Mouse (Mus musculus): ENCODE data around the gene Tcf20. TPM values are rescaled to one million over a fixed set of nuclear protein-coding genes. Genes with fewer than 3 reads are reported as not detected.
A peak's percentile ranks its signal among the peaks of the same experiment; 100 is the strongest.

Tcf20 gene
- total RNA-seq, 2 experiments from 2014 or later, result 40.7 to 75.9 TPM

GRCm38 (mm10) chr15:82928844-82929243 lies 58.8 kb downstream of the Tcf20 start:
- ATAC-seq (ENCODE audit: poor library complexity, severe bottlenecking), result peak; percentile 43; the same call in 1 of the 2 replicates

- ATAC-seq (ENCODE audit: poor library complexity, severe bottlenecking), result no peak
Measured at GRCm38 (mm10) chr15:82928023-82928422, 59.6 kb downstream of the Tcf20 start.

GRCm38 (mm10) chr15:82927057-82927456 lies 60.6 kb downstream of the Tcf20 start:
- no peak for ATAC-seq (ENCODE audit: poor library complexity, severe bottlenecking)

DNA sequence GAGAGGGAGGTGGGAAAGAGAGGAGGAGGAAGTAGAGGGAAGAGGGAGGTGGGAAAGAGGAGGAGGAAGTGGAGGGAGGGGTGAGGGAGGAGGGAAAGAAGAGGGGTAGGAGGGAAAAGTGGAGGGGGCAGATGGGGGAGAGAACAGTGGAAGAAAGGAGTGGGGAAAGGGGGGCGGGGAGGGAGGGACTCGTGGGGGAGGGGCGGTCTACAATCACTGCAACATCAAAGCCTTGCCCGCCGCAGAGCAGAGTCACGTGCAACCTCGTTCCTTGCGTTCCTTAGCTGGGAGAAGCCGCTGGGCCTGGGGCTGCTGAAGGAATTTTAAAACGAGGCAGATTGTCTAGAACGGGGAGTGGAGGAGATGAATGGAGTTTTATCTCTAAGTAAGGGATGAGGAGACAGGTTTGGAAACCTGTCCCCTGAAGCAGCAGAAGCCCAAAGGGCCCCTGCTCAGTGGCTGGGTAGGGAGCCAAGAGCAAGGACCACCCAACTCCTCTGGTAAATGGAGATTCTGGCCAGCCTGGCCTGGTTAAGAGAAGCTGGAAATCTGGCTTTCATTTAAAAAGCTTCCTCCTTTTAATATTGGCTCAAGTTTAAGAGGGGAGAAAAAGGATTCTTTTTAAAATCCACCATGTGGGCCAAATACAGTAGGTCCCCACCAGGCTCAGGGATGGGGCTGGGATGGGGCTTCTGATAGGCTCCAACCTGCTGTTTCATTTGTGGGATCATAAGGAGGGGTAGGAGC lies 62.8 kb downstream of the Tcf20 start:
- ATAC-seq (ENCODE audit: poor library complexity, severe bottlenecking), result no peak

DNA sequence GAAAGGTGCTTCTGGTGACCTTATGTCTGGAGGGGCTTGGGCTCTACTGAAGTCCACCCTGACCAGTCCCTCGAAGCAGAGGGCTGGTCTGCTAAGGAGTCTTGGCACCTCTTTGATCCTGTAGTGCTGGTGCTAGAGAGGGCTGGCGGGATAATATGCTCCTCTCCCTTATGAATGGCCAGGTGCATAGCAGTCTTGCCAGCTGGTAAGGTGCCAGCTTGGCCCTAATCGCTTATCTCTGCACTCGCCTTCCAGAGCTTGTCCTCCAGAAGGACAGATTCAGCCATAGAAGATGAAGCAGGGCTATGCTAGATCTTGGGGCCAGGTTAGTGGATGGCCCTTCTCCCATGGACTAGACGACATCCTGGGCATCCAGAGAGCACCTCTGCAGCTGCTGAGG lies 64.1 kb downstream of the Tcf20 start:
- ATAC-seq (ENCODE audit: poor library complexity, severe bottlenecking), result no peak

DNA sequence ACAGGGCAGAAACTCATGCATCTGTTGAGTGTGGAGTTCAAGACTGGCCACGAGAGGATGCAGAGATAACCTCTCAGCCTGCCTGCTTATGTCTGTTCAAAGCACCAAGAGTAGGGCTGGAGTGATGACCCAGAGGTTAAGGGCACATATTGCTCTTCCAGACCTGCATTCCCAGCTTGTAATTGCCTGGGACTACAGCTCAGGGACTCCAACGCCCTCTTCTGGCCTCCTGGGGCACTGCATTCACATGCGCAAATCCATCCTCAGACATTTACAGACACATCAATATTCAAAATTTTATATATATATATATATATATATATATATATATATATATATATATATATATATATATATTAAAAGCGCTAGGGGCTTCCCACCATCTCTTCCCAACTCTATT lies 64.9 kb downstream of the Tcf20 start:
- ATAC-seq (ENCODE audit: poor library complexity, severe bottlenecking), result no peak

DNA sequence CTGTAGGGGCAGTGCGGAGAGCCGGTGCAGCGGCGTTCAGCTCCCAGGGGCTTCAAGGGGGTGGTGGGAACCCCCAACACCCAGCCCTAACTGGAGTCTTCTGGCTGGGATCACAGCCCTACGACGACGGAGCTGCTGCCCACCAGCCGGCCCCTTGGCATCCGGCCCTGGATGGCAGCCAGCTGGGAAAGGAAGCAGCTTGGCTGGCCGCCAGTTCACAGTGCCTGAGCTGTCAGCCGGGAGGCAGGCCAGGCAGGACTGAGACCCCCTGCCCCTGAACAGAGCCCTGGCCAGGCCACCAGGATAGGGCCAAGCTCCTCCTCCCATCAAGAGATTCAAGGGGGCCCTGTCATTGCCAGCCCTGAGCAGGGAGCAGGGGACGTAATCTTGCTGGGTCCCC lies 65.6 kb downstream of the Tcf20 start:
- ATAC-seq (ENCODE audit: poor library complexity, severe bottlenecking), result no peak

DNA sequence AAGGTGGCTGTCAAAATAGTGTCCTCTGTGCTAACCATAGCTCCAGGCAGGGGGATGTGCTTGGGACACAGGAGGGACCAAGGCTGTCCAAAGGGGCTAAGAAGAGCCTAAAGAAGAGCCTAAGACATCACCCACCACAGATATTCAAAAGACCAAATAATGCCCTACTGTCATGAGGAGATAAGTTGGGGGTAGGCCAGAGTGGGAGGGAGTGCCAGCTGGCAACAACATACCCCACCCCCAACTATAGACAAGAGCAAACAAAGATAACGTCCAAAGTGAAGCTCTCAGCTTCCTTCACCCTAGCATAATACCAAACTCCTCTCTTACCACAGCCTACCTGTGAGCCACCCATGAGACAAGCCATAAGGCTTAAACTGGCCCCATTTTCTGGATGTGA lies 66.1 kb downstream of the Tcf20 start:
- no peak for ATAC-seq (ENCODE audit: poor library complexity, severe bottlenecking)

- ATAC-seq (ENCODE audit: poor library complexity, severe bottlenecking), result 0 out of 2 replicates have a peak, but pooled peaks have one; percentile 24
Measured at GRCm38 (mm10) chr15:82920895-82921515, 66.7 kb downstream of the Tcf20 start.

DNA sequence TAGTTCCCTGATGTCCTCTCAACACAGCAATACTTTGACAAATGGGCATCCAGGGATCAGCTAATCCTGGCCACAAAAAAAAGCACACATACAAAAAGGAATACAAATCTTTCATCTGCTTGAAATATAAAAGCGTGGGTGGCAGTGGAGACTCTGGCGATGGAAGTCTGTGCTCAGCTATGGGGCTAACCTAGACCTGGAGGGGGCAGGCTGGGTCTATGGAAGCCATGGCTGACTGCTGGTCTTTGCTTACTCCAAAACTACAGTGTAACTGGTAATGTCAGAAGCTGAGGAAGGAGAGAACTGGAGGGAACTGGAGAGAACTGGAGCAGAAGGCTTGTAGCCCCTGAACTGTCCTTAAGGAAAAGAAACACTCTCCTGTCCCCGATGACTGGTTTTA lies 69.7 kb downstream of the Tcf20 start:
- no peak for ATAC-seq (ENCODE audit: poor library complexity, severe bottlenecking)

DNA sequence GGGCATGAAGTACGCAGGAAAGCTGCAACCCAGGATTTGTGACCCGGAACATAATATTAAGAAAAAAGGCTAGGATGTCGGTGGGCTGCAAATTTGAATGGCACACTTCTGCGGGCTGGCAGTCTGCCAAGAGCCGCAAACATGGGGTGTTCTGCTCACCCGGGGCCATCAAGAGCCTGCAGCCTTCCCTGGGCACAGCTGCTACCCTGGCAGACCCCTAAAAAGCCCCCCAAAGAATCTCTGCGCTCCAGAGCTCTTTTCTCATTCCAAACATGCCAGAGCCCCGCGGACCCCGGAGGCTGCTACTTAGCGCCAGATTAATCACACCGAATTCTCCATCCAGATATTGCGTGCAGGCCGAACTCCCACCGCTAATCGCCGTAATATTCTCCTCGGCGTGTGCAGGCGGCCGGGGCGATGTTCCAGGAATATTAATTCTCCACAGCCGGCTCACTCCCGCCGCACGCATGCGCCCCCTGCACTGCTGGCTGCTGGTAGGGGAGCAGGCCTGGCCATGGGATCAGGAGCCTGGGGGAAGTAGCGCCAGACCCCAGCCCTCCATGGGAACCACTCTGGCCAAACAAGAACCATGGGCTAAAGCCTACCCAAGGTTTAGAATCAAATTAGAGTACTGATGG lies 70.3 kb downstream of the Tcf20 start:
- ATAC-seq (ENCODE audit: poor library complexity, severe bottlenecking), result no peak

GRCm38 (mm10) chr15:82914455-82914854 lies 73.2 kb downstream of the Tcf20 start:
- ATAC-seq (ENCODE audit: poor library complexity, severe bottlenecking), result peak; percentile 83

GRCm38 (mm10) chr15:82911965-82912337 lies 75.7 kb downstream of the Tcf20 start:
- no peak for ATAC-seq (ENCODE audit: poor library complexity, severe bottlenecking)

- ATAC-seq (ENCODE audit: poor library complexity, severe bottlenecking), result no peak
Measured at GRCm38 (mm10) chr15:82911001-82911964, 76.4 kb downstream of the Tcf20 start.

DNA sequence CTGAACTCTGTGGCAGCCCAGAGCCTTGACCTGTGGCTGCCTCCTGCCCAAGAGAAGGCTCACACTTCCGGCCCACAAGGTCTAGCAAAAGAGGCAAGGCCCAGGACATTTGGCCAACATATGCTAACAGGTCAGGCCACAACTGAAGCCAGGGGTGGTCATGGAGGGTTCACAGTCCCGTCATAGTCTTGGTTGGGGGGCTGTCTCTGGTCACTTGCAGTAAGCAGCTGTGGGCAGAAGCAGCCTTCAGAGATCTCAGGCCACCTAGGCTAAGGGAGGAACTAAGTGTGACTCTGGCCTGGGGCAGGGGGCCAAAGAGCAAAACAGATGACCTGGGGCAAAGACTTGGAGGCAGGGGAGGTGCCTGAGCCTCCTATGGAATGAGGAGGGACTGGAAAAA lies 77.1 kb downstream of the Tcf20 start:
- ATAC-seq (ENCODE audit: poor library complexity, severe bottlenecking), result no peak

DNA sequence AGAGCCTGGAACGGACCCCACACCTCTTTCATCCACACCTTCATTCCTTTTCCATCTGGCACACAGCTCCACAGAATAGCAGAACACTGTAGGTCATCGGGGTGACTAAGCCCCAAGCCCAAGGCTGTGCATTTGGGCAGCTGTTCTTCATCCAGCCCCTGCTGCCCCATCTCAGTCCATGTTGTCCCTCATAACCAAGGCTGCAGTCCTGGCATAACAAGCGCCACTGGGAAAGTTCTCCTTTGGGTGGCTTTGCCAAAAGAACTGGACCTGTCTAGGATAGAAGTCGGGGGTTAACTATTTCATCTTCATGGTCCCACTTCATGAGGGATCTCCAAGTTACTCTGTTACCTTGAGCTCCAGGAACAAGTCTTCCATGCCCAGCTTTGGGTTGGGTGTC lies 77.9 kb downstream of the Tcf20 start:
- no peak for ATAC-seq (ENCODE audit: poor library complexity, severe bottlenecking)

DNA sequence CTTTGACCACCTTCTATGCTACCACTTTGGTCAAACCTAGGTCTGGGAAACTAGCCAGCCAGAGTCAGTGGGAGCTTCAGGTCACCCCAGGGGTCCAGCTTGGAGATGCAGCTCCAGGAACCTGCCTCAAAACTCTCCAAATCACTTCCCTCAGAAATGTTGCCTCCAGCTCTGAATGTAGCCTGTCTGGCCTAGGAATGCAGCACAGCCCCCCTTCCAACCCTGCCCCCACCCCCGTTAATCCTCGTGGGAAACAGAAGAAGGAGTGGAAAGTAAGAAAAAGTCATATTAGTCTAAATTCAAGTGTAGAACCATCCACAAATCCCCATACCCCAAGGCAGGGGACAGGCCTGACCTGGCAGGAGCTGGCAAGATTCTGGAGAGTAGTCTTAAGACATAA lies 79.2 kb downstream of the Tcf20 start:
- no peak for ATAC-seq (ENCODE audit: poor library complexity, severe bottlenecking)

- no peak for ATAC-seq (ENCODE audit: poor library complexity, severe bottlenecking)
Measured at GRCm38 (mm10) chr15:82907306-82907705, 80.4 kb downstream of the Tcf20 start.

DNA sequence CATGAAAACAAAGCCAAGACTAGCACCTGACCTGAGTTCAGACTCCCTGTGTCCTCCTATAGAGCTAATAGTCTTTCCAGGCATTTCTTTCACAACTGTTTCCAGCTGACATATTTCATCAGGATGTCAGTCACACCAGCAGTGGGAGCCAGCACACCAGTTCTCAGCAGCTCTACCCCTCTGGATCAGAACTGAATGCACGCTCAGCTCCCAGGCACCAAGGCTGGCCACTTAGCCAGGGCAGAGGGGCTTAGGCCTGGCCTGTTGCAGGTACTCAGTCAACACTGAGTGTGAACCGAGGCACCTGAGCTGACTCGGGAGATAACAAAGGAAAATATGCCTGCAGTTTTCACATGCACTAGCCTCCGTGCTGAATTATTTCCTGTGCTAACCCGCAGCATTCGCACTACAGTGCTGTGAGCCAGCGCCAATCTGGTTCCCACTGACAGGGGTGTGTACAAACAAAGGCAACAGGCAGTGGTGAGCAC lies 81.1 kb downstream of the Tcf20 start:
- ATAC-seq (ENCODE audit: poor library complexity, severe bottlenecking), result peak; percentile 26; the same call in 1 of the 2 replicates

Measured in megakaryocyte, adult 5-6 weeks (primary cell).